Mouse (Mus musculus) embryonic facial prominence, embryonic 15.5 days (tissue): ENCODE results near the gene Csnk1d. TPM values are rescaled to one million over a fixed set of nuclear protein-coding genes. Genes with fewer than 3 reads are reported as not detected.

Source experiments
- ATAC-seq: fragments of 200-750 bp; cut with Nextera tagmentation; 2 replicates; pipeline ENCODE4 v1.8.0; 2017; ENCODE audit warnings: low read depth, moderate TSS enrichment; ENCODE audit not compliant: insufficient number of reproducible peaks, low FRiP score, low TSS enrichment
- H3K27ac ChIP-seq: fragments of 300-500 bp; sonication (generic); replicated peaks from 2 replicates; pipeline ENCODE4 v1.5.1; 2015; ENCODE audit warnings: mild to moderate bottlenecking, inconsistent platforms
- H3K27me3 ChIP-seq: fragments of 300-500 bp; sonication (generic); 2 replicates; pipeline ENCODE4 v1.6.1; 2015; ENCODE audit warnings: inconsistent platforms
- H3K36me3 ChIP-seq: fragments of 300-500 bp; sonication (generic); 2 replicates; pipeline ENCODE4 v1.6.1; 2015; ENCODE audit warnings: mild to moderate bottlenecking, inconsistent platforms
- H3K4me1 ChIP-seq: fragments of 300-500 bp; sonication (generic); 2 replicates; pipeline ENCODE4 v1.6.1; 2015; ENCODE audit warnings: inconsistent platforms
- H3K4me2 ChIP-seq: fragments of 300-500 bp; sonication (generic); replicated peaks from 2 replicates; pipeline ENCODE4 v1.6.1; 2015; ENCODE audit warnings: mild to moderate bottlenecking, inconsistent platforms
- H3K4me3 ChIP-seq: fragments of 300-500 bp; sonication (generic); replicated peaks from 2 replicates; pipeline ENCODE4 v1.5.1; 2015; ENCODE audit warnings: mild to moderate bottlenecking, inconsistent platforms
- H3K9ac ChIP-seq: fragments of 300-500 bp; sonication (generic); 2 replicates; pipeline ENCODE4 v1.6.1; 2015; ENCODE audit warnings: inconsistent platforms
- H3K9me3 ChIP-seq: fragments of 300-500 bp; sonication (generic); replicated peaks from 2 replicates; pipeline ENCODE4 v1.6.1; 2016; ENCODE audit warnings: inconsistent platforms
- WGBS: fragments of 180-500 bp; shearing (Covaris S2); methylation state at CpG from one replicate; pipeline ENCODE4 v1.1.7; 2015; 5-methylcytosine and 5-hydroxymethylcytosine counted together
- polyA plus RNA-seq: library from polyadenylated mRNA; unstranded; fragments of >200 nt; fragmentation: Nextera tagmentation; extraction: Ambion mirVana; gene quantifications from 2 replicates; pipeline ENCODE4 v1.2.1, GENCODE M21; 2015

The Csnk1d gene
- polyA plus RNA-seq, 1 experiment from 2014 or later, result 125 TPM

GRCm38 (mm10) chr11:121010044-121010755 lies 19.1 kb upstream of the Csnk1d start:
- no peak overlapping the region for H3K27ac ChIP-seq
- no peak overlapping the region for H3K4me2 ChIP-seq
- no peak for ATAC-seq
- no peak overlapping the region for H3K9ac ChIP-seq
- 86% methylated on average over 3 of the region's 3 CpGs for WGBS
- H3K4me1 ChIP-seq, result peaks cover 8% of the 10 kb centered on the region
- H3K4me3 ChIP-seq, result no peak overlapping the region
- no peaks in the 10 kb centered on the region for H3K36me3 ChIP-seq
- H3K27me3 ChIP-seq, result no peaks in the 10 kb centered on the region
- no peaks in the 10 kb centered on the region for H3K9me3 ChIP-seq

GRCm38 (mm10) chr11:121006184-121006583 lies 15.1 kb upstream of the Csnk1d start:
- ATAC-seq, result no peak

GRCm38 (mm10) chr11:121004281-121004680 lies 13.2 kb upstream of the Csnk1d start:
- Histone ChIP-seq H3K4me3 (no peak overlapping the region), H3K27ac (no peak overlapping the region), H3K36me3 (no peaks in the 10 kb centered on the region), H3K9me3 (no peaks in the 10 kb centered on the region), H3K27me3 (no peaks in the 10 kb centered on the region), H3K9ac (no peak overlapping the region), H3K4me1 (no peaks in the 10 kb centered on the region), H3K4me2 (no peak overlapping the region)
- no peak for ATAC-seq
- 53% methylated on average over 5 of the region's 5 CpGs for WGBS

More at GRCm38 (mm10) chr11:121006184-121006583, 15.1 kb upstream of the Csnk1d start:
- Histone ChIP-seq H3K9ac (no peak overlapping the region), H3K4me3 (no peak overlapping the region), H3K9me3 (no peaks in the 10 kb centered on the region), H3K4me1 (no peaks in the 10 kb centered on the region), H3K36me3 (no peaks in the 10 kb centered on the region), H3K27me3 (no peaks in the 10 kb centered on the region), H3K27ac (no peak overlapping the region), H3K4me2 (no peak overlapping the region)
- 73% methylated on average over 6 of the region's 6 CpGs for WGBS

- H3K9me3 ChIP-seq, result no peaks in the 10 kb centered on the region
- H3K4me1 ChIP-seq, result no peaks in the 10 kb centered on the region
- no peak overlapping the region for H3K4me3 ChIP-seq
- H3K27ac ChIP-seq, result no peak overlapping the region
- ATAC-seq, result no peak
- H3K27me3 ChIP-seq, result no peaks in the 10 kb centered on the region
- 42% methylated on average over 4 of the region's 4 CpGs for WGBS
- H3K4me2 ChIP-seq, result no peak overlapping the region
- H3K36me3 ChIP-seq, result no peaks in the 10 kb centered on the region
- no peak overlapping the region for H3K9ac ChIP-seq
Measured at GRCm38 (mm10) chr11:121001966-121002365, 10.8 kb upstream of the Csnk1d start.

- ATAC-seq, result no peak
- Histone ChIP-seq H3K4me3 (no peak overlapping the region), H3K4me1 (peaks cover 25% of the 10 kb centered on the region), H3K36me3 (no peaks in the 10 kb centered on the region), H3K9me3 (no peaks in the 10 kb centered on the region), H3K27me3 (no peaks in the 10 kb centered on the region), H3K9ac (no peak overlapping the region), H3K4me2 (no peak overlapping the region), H3K27ac (no peak overlapping the region)
- WGBS, result 76% methylated on average over 6 of the region's 6 CpGs
Measured at GRCm38 (mm10) chr11:120994741-120995140, 3.6 kb upstream of the Csnk1d start.

- H3K4me2 ChIP-seq, result no peak overlapping the region
- WGBS, result 75% methylated on average over 5 of the region's 5 CpGs
- H3K9ac ChIP-seq, result no peak overlapping the region
- ATAC-seq, result no peak
- H3K27me3 ChIP-seq, result no peaks in the 10 kb centered on the region
- H3K9me3 ChIP-seq, result no peaks in the 10 kb centered on the region
- peaks cover under 1% of the 10 kb centered on the region; the same call in 1 of the 2 replicates for H3K36me3 ChIP-seq
- no peak overlapping the region for H3K4me3 ChIP-seq
- peaks cover 36% of the 10 kb centered on the region for H3K4me1 ChIP-seq
- H3K27ac ChIP-seq, result no peak overlapping the region
Measured at GRCm38 (mm10) chr11:120993586-120993985, 2.5 kb upstream of the Csnk1d start.

- Histone ChIP-seq H3K9me3 (no peaks in the 10 kb centered on the region), H3K9ac (no peak overlapping the region), H3K36me3 (peaks cover 4% of the 10 kb centered on the region; the same call in 1 of the 2 replicates), H3K27ac (no peak overlapping the region), H3K4me3 (no peak overlapping the region), H3K4me1 (peaks cover 41% of the 10 kb centered on the region), H3K27me3 (no peaks in the 10 kb centered on the region), H3K4me2 (no peak overlapping the region)
- no peak for ATAC-seq
- 96% methylated on average over 3 of the region's 3 CpGs for WGBS
Measured at GRCm38 (mm10) chr11:120993080-120993479, 1.9 kb upstream of the Csnk1d start.

GRCm38 (mm10) chr11:120991791-120992190 lies 661 bp upstream of the Csnk1d start:
- Histone ChIP-seq H3K36me3 (peaks cover 5% of the 10 kb centered on the region; the same call in 1 of the 2 replicates), H3K9ac (peak overlapping the region; percentile 15), H3K4me2 (peak overlapping the region; percentile 66), H3K4me3 (peak overlapping the region; percentile 96), H3K27ac (peak overlapping the region; percentile 22; the same call in 1 of the 2 replicates), H3K4me1 (peaks cover 46% of the 10 kb centered on the region), H3K27me3 (no peaks in the 10 kb centered on the region), H3K9me3 (no peaks in the 10 kb centered on the region)
- no peak for ATAC-seq
- 61% methylated on average over 3 of the region's 3 CpGs for WGBS

- Histone ChIP-seq H3K9me3 (no peaks in the 10 kb centered on the region), H3K27ac (peak overlapping the region; percentile 93), H3K36me3 (peaks cover 15% of the 10 kb centered on the region), H3K9ac (peak overlapping the region; percentile 99), H3K4me2 (peak overlapping the region; percentile 78), H3K4me3 (peak overlapping the region; percentile 96), H3K4me1 (peaks cover 46% of the 10 kb centered on the region), H3K27me3 (no peaks in the 10 kb centered on the region)
- peak; percentile 11; the same call in 1 of the 2 replicates for ATAC-seq
- WGBS, result under 1% methylated on average over 22 of the region's 35 CpGs
Measured at GRCm38 (mm10) chr11:120990126-120990781, 876 bp downstream of the Csnk1d start.

- H3K27ac ChIP-seq, result 0 out of 2 replicates have a peak overlapping the region, but pooled peaks have one; percentile 93
- H3K36me3 ChIP-seq, result peaks cover 19% of the 10 kb centered on the region
- H3K4me1 ChIP-seq, result peaks cover 46% of the 10 kb centered on the region
- H3K4me3 ChIP-seq, result peak overlapping the region; percentile 96
- H3K9me3 ChIP-seq, result no peaks in the 10 kb centered on the region
- 0 out of 2 replicates have a peak overlapping the region, but pooled peaks have one; percentile 99 for H3K9ac ChIP-seq
- WGBS, result 20% methylated on average over 1 of the region's 1 CpGs
- peak overlapping the region; percentile 78 for H3K4me2 ChIP-seq
- no peaks in the 10 kb centered on the region for H3K27me3 ChIP-seq
- ATAC-seq, result no peak
Measured at GRCm38 (mm10) chr11:120989523-120989922, 1.6 kb downstream of the Csnk1d start.

- H3K4me3 ChIP-seq, result 0 out of 2 replicates have a peak overlapping the region, but pooled peaks have one; percentile 96
- H3K9ac ChIP-seq, result no peak overlapping the region
- WGBS, result 79% methylated on average over 4 of the region's 4 CpGs
- peak overlapping the region; percentile 78; the same call in 1 of the 2 replicates for H3K4me2 ChIP-seq
- no peak for ATAC-seq
- H3K36me3 ChIP-seq, result peaks cover 21% of the 10 kb centered on the region
- H3K4me1 ChIP-seq, result peaks cover 41% of the 10 kb centered on the region
- H3K27me3 ChIP-seq, result no peaks in the 10 kb centered on the region
- no peaks in the 10 kb centered on the region for H3K9me3 ChIP-seq
- no peak overlapping the region for H3K27ac ChIP-seq
Measured at GRCm38 (mm10) chr11:120988410-120988809, 2.7 kb downstream of the Csnk1d start.
